9 mouse cellular contexts compared by ENCODE assay signal in the genomic region with DNA sequence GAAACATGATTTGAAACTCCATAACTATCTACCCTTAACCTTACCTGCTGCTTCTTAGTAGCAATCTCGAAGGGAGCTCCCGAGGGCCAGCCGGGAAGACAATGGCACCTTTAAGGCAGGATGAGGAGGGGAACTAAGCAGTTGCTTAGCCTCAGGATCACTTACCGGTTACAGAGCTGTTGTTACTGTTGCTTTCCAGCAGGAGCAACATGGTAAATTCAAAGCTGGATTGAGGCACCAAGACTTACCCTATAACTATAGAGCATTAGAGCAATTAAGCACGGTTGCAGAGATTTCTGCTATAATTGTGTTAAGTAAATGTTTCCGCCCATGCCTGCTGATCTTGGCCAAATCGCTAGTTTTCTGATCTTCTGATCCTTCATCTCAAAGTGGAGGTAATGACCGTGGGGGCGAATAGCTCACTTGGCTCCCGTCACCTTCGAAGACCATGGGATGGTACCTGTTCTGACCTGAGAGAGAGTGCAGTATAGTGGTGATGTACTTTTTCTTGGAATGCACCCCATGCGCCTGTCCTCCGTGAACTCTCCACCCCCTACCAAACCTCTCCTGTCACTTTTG. TPM values are rescaled to one million over a fixed set of nuclear protein-coding genes. Genes with fewer than 3 reads are reported as not detected.
DNase-seq lines count a peak whose midpoint lies in the region; ATAC-seq lines count a peak whose summit lies in the region.
"Had no signal": no experiment of that assay in that cellular context is flagged by ENCODE, and none has a peak within 500 bp of the region (broad histone marks: within the 10 kb centered on the region; RNA-seq: fewer than 3 reads in every experiment).

No protein-coding gene starts in this region.

- H3K27me3 ChIP-seq in hindbrain, embryonic 11.5 days (ENCODE audit: control insufficient read depth, insufficient read depth, low read length), result peaks cover 6% of the 10 kb centered on the region
- peaks cover 13% of the 10 kb centered on the region; the same call in 1 of the 2 replicates for H3K27me3 ChIP-seq in midbrain, embryonic 11.5 days (ENCODE audit: control insufficient read depth, insufficient read depth, low read length)

- intact Hi-C loops in heart, postnatal 25 days (cut with DNase I), result loop anchor here (5.0 kb wide), 2 partner anchors 57 to 97 kb away; no protein-coding TSS in a partner anchor

- H3K9ac ChIP-seq in hindbrain, embryonic 11.5 days (ENCODE audit: low read depth, low read length), result no peak overlapping the region
- no peak overlapping the region; the same call in 1 of the 2 replicates for H3K9ac ChIP-seq in midbrain, embryonic 11.5 days (ENCODE audit: low read length)

- ATAC-seq in hindbrain, embryonic 11.5 days (ENCODE audit: low FRiP score), result peak; percentile 20; the same call in 1 of the 2 replicates
- 0 out of 2 replicates have a peak, but pooled peaks have one; percentile 17 for ATAC-seq in midbrain, embryonic 11.5 days (ENCODE audit: low FRiP score)
- no peak for ATAC-seq in erythroblast, adult 5-6 weeks (replicated peaks; ENCODE audit: low FRiP score, poor library complexity, severe bottlenecking)

- peak; percentile 81 for DNase-seq in heart, adult 11 months
- no peak for DNase-seq in heart, postnatal 25 days (ENCODE audit: low spot score)
- DNase-seq in ES-CJ7 (ENCODE audit: low read depth, low spot score), result peak; percentile 60
- peak; percentile 24 for DNase-seq in hindbrain, embryonic 11.5 days (ENCODE audit: low spot score)
- DNase-seq in midbrain, embryonic 11.5 days (ENCODE audit: low spot score, missing footprints), result peak; percentile 86
- no peak for DNase-seq in frontal cortex, postnatal 14 days (ENCODE audit: low spot score in 2 of 2)
- DNase-seq in embryo, embryonic 9.5 days (ENCODE audit: extremely low spot score), result no peak

- no peaks in the 10 kb centered on the region for H3K36me3 ChIP-seq in hindbrain, embryonic 11.5 days (ENCODE audit: control insufficient read depth, insufficient read depth, low read length)
- no peaks in the 10 kb centered on the region for H3K36me3 ChIP-seq in midbrain, embryonic 11.5 days (ENCODE audit: control insufficient read depth, insufficient read depth, low read length)

- H3K4me3 ChIP-seq in hindbrain, embryonic 11.5 days (ENCODE audit: low read depth, low read length), result peak overlapping the region; percentile 47
- peak overlapping the region; percentile 52 for H3K4me3 ChIP-seq in midbrain, embryonic 11.5 days (ENCODE audit: low read depth, low read length)

- WGBS in hindbrain, embryonic 11.5 days, result 21% methylated on average over 13 of the region's 13 CpGs
- 19% methylated on average over 13 of the region's 13 CpGs for WGBS in midbrain, embryonic 11.5 days

- H3K4me2 ChIP-seq in hindbrain, embryonic 11.5 days (replicated peaks; ENCODE audit: low read depth, low read length), result peak overlapping the region; percentile 68
- H3K4me2 ChIP-seq in midbrain, embryonic 11.5 days, result peak overlapping the region; percentile 71

- no peak overlapping the region for H3K27ac ChIP-seq in hindbrain, embryonic 11.5 days (ENCODE audit: low read depth, low read length)
- no peak overlapping the region for H3K27ac ChIP-seq in midbrain, embryonic 11.5 days (ENCODE audit: low read depth, low read length)
- H3K27ac ChIP-seq: left cerebral cortex, adult 2 months had no signal

- H3K4me1 ChIP-seq in hindbrain, embryonic 11.5 days (replicated peaks; ENCODE audit: control insufficient read depth, insufficient read depth, low read length), result peaks cover 13% of the 10 kb centered on the region
- peaks cover 32% of the 10 kb centered on the region for H3K4me1 ChIP-seq in midbrain, embryonic 11.5 days (ENCODE audit: control insufficient read depth, insufficient read depth, low read length)

- no peaks in the 10 kb centered on the region for H3K9me3 ChIP-seq in hindbrain, embryonic 11.5 days (ENCODE audit: control insufficient read depth, low read length)
- no peaks in the 10 kb centered on the region for H3K9me3 ChIP-seq in midbrain, embryonic 11.5 days (ENCODE audit: control insufficient read depth, low read length)

RNA-seq across cellular contexts. Expression of gene Rgs16, which starts 0.6 kb away (rescaled TPM):
- total RNA-seq in heart, postnatal 25 days (2021), result 1 to 10 TPM; 1.4 to 2.4 TPM
- polyA plus RNA-seq in hindbrain, embryonic 11.5 days (2014; fragmentation: Nextera tagmentation; extraction: Ambion mirVana), result 7.8 and 11.0 TPM in 2 replicates
- 20.3 and 21.6 TPM in 2 replicates for polyA plus RNA-seq in midbrain, embryonic 11.5 days (2014; fragmentation: Nextera tagmentation; extraction: Ambion mirVana)
- total RNA-seq in erythroblast, adult 5-6 weeks (2015; ENCODE audit: low replicate concordance), result not detected in 2 replicates
- 0.56 TPM in 1 of 2 replicates, not detected in the other for total RNA-seq in erythroblast, adult 5-6 weeks (2017; ENCODE audit: low replicate concordance)

RNA-seq across cellular contexts. Expression of gene Rnasel, which starts 9.7 kb away (rescaled TPM):
- 1 to 10 TPM; 5.8 to 6.1 TPM for total RNA-seq in heart, postnatal 25 days (2021)
- polyA plus RNA-seq in hindbrain, embryonic 11.5 days (2014; fragmentation: Nextera tagmentation; extraction: Ambion mirVana), result 31.4 and 40.3 TPM in 2 replicates
- 27.5 and 28.3 TPM in 2 replicates for polyA plus RNA-seq in midbrain, embryonic 11.5 days (2014; fragmentation: Nextera tagmentation; extraction: Ambion mirVana)
- 171 and 180 TPM in 2 replicates for total RNA-seq in erythroblast, adult 5-6 weeks (2015; ENCODE audit: low replicate concordance)
- 259 and 394 TPM in 2 replicates for total RNA-seq in erythroblast, adult 5-6 weeks (2017; ENCODE audit: low replicate concordance)

Comparison
In these comparisons a context has a peak if more than half of its experiments do, and no peak if none do; other contexts are left out.
1. DNase-seq: peak in heart, adult 11 months (single experiment), ES-CJ7 (single experiment), hindbrain, embryonic 11.5 days (single experiment) and midbrain, embryonic 11.5 days (single experiment); none in heart, postnatal 25 days (single experiment), frontal cortex, postnatal 14 days (0 of 2) and embryo, embryonic 9.5 days (single experiment).
2. RNA of gene Rnasel, which starts 9.7 kb away (total RNA-seq): 171 to 394 TPM in erythroblast, adult 5-6 weeks; 5.8 to 6.1 TPM in heart, postnatal 25 days; every median in the first group is over 10 times any median in the second.